In the genomic region with DNA sequence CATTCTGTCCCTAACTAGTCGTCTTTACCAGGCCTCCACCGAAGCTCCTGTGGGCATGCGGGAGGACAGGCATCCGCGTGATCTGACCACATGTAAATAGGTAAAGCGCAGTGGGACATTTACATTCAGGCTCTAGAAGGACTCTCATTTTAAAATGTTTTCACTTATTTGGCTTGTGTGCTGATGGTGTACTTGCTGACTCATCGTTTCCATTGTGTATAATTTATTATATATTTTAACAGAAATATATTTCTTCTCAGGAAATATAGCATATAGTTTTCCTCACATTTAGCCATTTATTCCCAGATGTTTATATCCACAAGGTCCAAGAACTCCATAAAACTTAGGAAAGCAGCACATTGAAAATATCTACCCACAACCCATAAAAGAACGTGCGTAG, we compare ENCODE assay signal across 27 mouse cellular contexts. TPM values are rescaled to one million over a fixed set of nuclear protein-coding genes. Genes with fewer than 3 reads are reported as not detected.
DNase-seq lines count a peak whose midpoint lies in the region; ATAC-seq and TF ChIP-seq lines count a peak whose summit lies in the region.
"Had no signal": no experiment of that assay in that cellular context is flagged by ENCODE, and none has a peak within 500 bp of the region (broad histone marks: within the 10 kb centered on the region; RNA-seq: fewer than 3 reads in every experiment).

No protein-coding gene starts in this region.

- TF ChIP-seq CTCF in CH12.LX (conservative IDR thresholded peaks at IDR 0.05 in 1 of 2, IDR thresholded peaks at IDR 0.05 in 1 of 2; ENCODE audit: low read depth in 2 of 2, low read length in 2 of 2) = no peak
- TF ChIP-seq CTCF in intestine, postnatal 0 days (IDR thresholded peaks at IDR 0.05; ENCODE audit: low read depth) = no peak

- 95% methylated on average over 9 of the region's 9 CpGs for WGBS in limb, embryonic 10.5 days
- 72% methylated on average over 9 of the region's 9 CpGs for WGBS in limb, embryonic 13.5 days
- 89% methylated on average over 9 of the region's 9 CpGs for WGBS in intestine, postnatal 0 days
- WGBS in hindbrain, embryonic 11.5 days = 97% methylated on average over 9 of the region's 9 CpGs

- H3K4me3 ChIP-seq in CH12.LX (replicated peaks in 1 of 3; ENCODE audit: low read depth in 2 of 3, low read length in 2 of 3, poor library complexity in 1 of 3) (no peak overlapping the region), ES-E14 (ENCODE audit: insufficient read depth in 1 of 2, low read depth in 1 of 2, low read length in 2 of 2, poor library complexity in 1 of 2, severe bottlenecking in 1 of 2) (no peak overlapping the region)
- H3K4me3 ChIP-seq in limb, embryonic 10.5 days = no peak overlapping the region
- no peak overlapping the region for H3K4me3 ChIP-seq in limb, embryonic 13.5 days
- no peak overlapping the region for H3K4me3 ChIP-seq in intestine, postnatal 0 days (ENCODE audit: low read depth, low read length)
- no peak overlapping the region for H3K4me3 ChIP-seq in hindbrain, embryonic 11.5 days (ENCODE audit: low read depth, low read length)
- H3K4me3 ChIP-seq: embryonic facial prominence, embryonic 10.5 days; embryonic facial prominence, embryonic 12.5 days; forebrain, embryonic 13.5 days; forebrain, embryonic 15.5 days had no signal

- dilution Hi-C loops in CH12.LX (cut with MboI; ENCODE audit: extremely low pct_ligation_motif_present, extremely low pct_unique_long_range_greater_than_20kb, low sequenced_read_pairs) = no loop called here

- H3K4me1 ChIP-seq in CH12.LX (ENCODE audit: control insufficient read depth in 1 of 2, insufficient read depth in 2 of 2) (no peaks in the 10 kb centered on the region), ES-E14 (ENCODE audit: control insufficient read depth in 2 of 2, insufficient read depth in 2 of 2, low read length in 2 of 2, poor library complexity in 1 of 2) (no peaks in the 10 kb centered on the region)
- H3K4me1 ChIP-seq in limb, embryonic 10.5 days = peaks cover 12% of the 10 kb centered on the region
- H3K4me1 ChIP-seq in limb, embryonic 13.5 days = peaks cover 27% of the 10 kb centered on the region
- H3K4me1 ChIP-seq in intestine, postnatal 0 days (replicated peaks; ENCODE audit: control insufficient read depth, insufficient read depth, low read length) = no peaks in the 10 kb centered on the region
- no peaks in the 10 kb centered on the region for H3K4me1 ChIP-seq in hindbrain, embryonic 11.5 days (replicated peaks; ENCODE audit: control insufficient read depth, insufficient read depth, low read length)
- H3K4me1 ChIP-seq: forebrain, embryonic 13.5 days; forebrain, embryonic 15.5 days had no signal

- no peak for TF ChIP-seq RAD21 in CH12.LX (IDR thresholded peaks at IDR 0.05; ENCODE audit: low read depth, low read length)

- no peak for TF ChIP-seq EP300 in CH12.LX (IDR thresholded peaks at IDR 0.05; ENCODE audit: low read length)

- no peak for TF ChIP-seq POLR2A in CH12.LX (IDR thresholded peaks at IDR 0.05; ENCODE audit: low read depth, low read length)

- DNase-seq in CH12.LX (ENCODE audit: extremely low read depth) (no peak), ES-E14 (ENCODE audit: low read depth, low spot score) (no peak)
- no peak for DNase-seq in limb, embryonic 10.5 days (ENCODE audit: low spot score)
- DNase-seq in frontal cortex, postnatal 10 days (ENCODE audit: low spot score in 2 of 2) = no peak
- no peak for DNase-seq in urinary bladder, postnatal 25 days (ENCODE audit: low spot score)
- no peak for DNase-seq in hindbrain, embryonic 11.5 days (ENCODE audit: low spot score)
- DNase-seq: adrenal gland, adult 8-10 months; adrenal gland, postnatal 14 days; adrenal gland, postnatal 36 days; cerebellum, adult 11-12 months; cerebellum, adult 2 months; cerebellum, adult 9-10 months; cerebellum, postnatal 10 days; cerebellum, postnatal 25 days; forebrain, postnatal 0 days had no signal

- H3K36me3 ChIP-seq in CH12.LX (replicated peaks in 1 of 2; ENCODE audit: control insufficient read depth in 1 of 2, insufficient read depth in 1 of 2, low read length in 1 of 2) (no peaks in the 10 kb centered on the region), ES-E14 (ENCODE audit: control insufficient read depth, insufficient read depth, low read length, poor library complexity, severe bottlenecking) (no peaks in the 10 kb centered on the region)
- H3K36me3 ChIP-seq in limb, embryonic 10.5 days = no peaks in the 10 kb centered on the region
- no peaks in the 10 kb centered on the region for H3K36me3 ChIP-seq in limb, embryonic 13.5 days
- H3K36me3 ChIP-seq in intestine, postnatal 0 days (ENCODE audit: control insufficient read depth, insufficient read depth) = no peaks in the 10 kb centered on the region
- no peaks in the 10 kb centered on the region for H3K36me3 ChIP-seq in hindbrain, embryonic 11.5 days (ENCODE audit: control insufficient read depth, insufficient read depth, low read length)
- H3K36me3 ChIP-seq: embryonic facial prominence, embryonic 10.5 days; embryonic facial prominence, embryonic 12.5 days; forebrain, embryonic 15.5 days had no signal

- no peak for ATAC-seq in limb, embryonic 13.5 days (ENCODE audit: low FRiP score, low read depth)
- ATAC-seq in intestine, postnatal 0 days = no peak
- no peak for ATAC-seq in hindbrain, embryonic 11.5 days (ENCODE audit: low FRiP score)
- ATAC-seq: activated CD4-positive, CD25-positive, alpha-beta regulatory T cell, adult 4 months; forebrain, embryonic 13.5 days; forebrain, embryonic 15.5 days; forebrain, postnatal 0 days; Patski had no signal

- peak overlapping the region; percentile 29; the same call in 1 of the 2 replicates for H3K4me2 ChIP-seq in CH12.LX (ENCODE audit: insufficient read depth, low read depth, poor library complexity, severe bottlenecking)
- no peak overlapping the region for H3K4me2 ChIP-seq in limb, embryonic 13.5 days (replicated peaks)
- no peak overlapping the region for H3K4me2 ChIP-seq in intestine, postnatal 0 days (replicated peaks; ENCODE audit: low read depth)
- no peak overlapping the region for H3K4me2 ChIP-seq in hindbrain, embryonic 11.5 days (replicated peaks; ENCODE audit: low read depth, low read length)
- H3K4me2 ChIP-seq: forebrain, embryonic 13.5 days; forebrain, embryonic 15.5 days had no signal

- H3K9ac ChIP-seq in CH12.LX (ENCODE audit: insufficient read depth, low read depth) (no peak overlapping the region), ES-E14 (ENCODE audit: insufficient read depth, low read depth, low read length, poor library complexity, severe bottlenecking) (no peak overlapping the region)
- H3K9ac ChIP-seq in limb, embryonic 13.5 days = no peak overlapping the region
- H3K9ac ChIP-seq in intestine, postnatal 0 days (ENCODE audit: low read depth, low read length) = no peak overlapping the region
- H3K9ac ChIP-seq in hindbrain, embryonic 11.5 days (ENCODE audit: low read depth, low read length) = no peak overlapping the region
- H3K9ac ChIP-seq: embryonic facial prominence, embryonic 12.5 days; forebrain, embryonic 13.5 days; forebrain, embryonic 15.5 days; forebrain, postnatal 0 days had no signal

- H3K9me3 ChIP-seq in CH12.LX (replicated peaks; ENCODE audit: low read length) (no peaks in the 10 kb centered on the region), ES-E14 (ENCODE audit: control insufficient read depth, insufficient read depth, low read depth, low read length) (no peaks in the 10 kb centered on the region)
- no peaks in the 10 kb centered on the region for H3K9me3 ChIP-seq in limb, embryonic 10.5 days (replicated peaks)
- no peaks in the 10 kb centered on the region for H3K9me3 ChIP-seq in limb, embryonic 13.5 days
- H3K9me3 ChIP-seq in intestine, postnatal 0 days (ENCODE audit: control insufficient read depth) = no peaks in the 10 kb centered on the region
- no peaks in the 10 kb centered on the region for H3K9me3 ChIP-seq in hindbrain, embryonic 11.5 days (ENCODE audit: control insufficient read depth, low read length)
- H3K9me3 ChIP-seq: embryonic facial prominence, embryonic 10.5 days; embryonic facial prominence, embryonic 12.5 days; forebrain, embryonic 13.5 days; forebrain, embryonic 15.5 days had no signal

- in situ Hi-C loops in CH12.LX (cut with MboI; ENCODE audit: low pct_ligation_motif_present, low pct_unique_long_range_greater_than_20kb, low sequenced_read_pairs) (loop anchor here (10.0 kb wide), 1 partner anchor 314 kb away; no protein-coding TSS in a partner anchor), ES-E14 (cut with MboI; ENCODE audit: low sequenced_read_pairs in 2 of 2, unreplicated experiment in 2 of 2) (no loop called here)

- H3K27ac ChIP-seq in CH12.LX (ENCODE audit: insufficient read depth, low read depth) (no peak overlapping the region), ES-E14 (ENCODE audit: insufficient read depth, low read depth, low read length, poor library complexity, severe bottlenecking) (no peak overlapping the region)
- peak overlapping the region; percentile 72; the same call in 1 of the 2 replicates for H3K27ac ChIP-seq in limb, embryonic 10.5 days
- H3K27ac ChIP-seq in limb, embryonic 13.5 days = peak overlapping the region; percentile 72
- H3K27ac ChIP-seq in intestine, postnatal 0 days (ENCODE audit: low read depth, low read length) = no peak overlapping the region
- H3K27ac ChIP-seq in hindbrain, embryonic 11.5 days (ENCODE audit: low read depth, low read length) = no peak overlapping the region
- H3K27ac ChIP-seq: embryonic facial prominence, embryonic 10.5 days; embryonic facial prominence, embryonic 12.5 days; forebrain, embryonic 13.5 days; forebrain, embryonic 15.5 days had no signal

- no peaks in the 10 kb centered on the region for H3K27me3 ChIP-seq in CH12.LX (replicated peaks)
- H3K27me3 ChIP-seq in limb, embryonic 10.5 days (ENCODE audit: low read depth, poor library complexity, severe bottlenecking) = no peaks in the 10 kb centered on the region
- H3K27me3 ChIP-seq in limb, embryonic 13.5 days = peaks cover 19% of the 10 kb centered on the region; the same call in 1 of the 2 replicates
- no peaks in the 10 kb centered on the region for H3K27me3 ChIP-seq in intestine, postnatal 0 days (replicated peaks; ENCODE audit: control insufficient read depth, insufficient read depth, low read length)
- H3K27me3 ChIP-seq in hindbrain, embryonic 11.5 days (ENCODE audit: control insufficient read depth, insufficient read depth, low read length) = no peaks in the 10 kb centered on the region
- H3K27me3 ChIP-seq: embryonic facial prominence, embryonic 12.5 days; forebrain, embryonic 15.5 days had no signal

- H3K79me2 ChIP-seq in CH12.LX (replicated peaks; ENCODE audit: control insufficient read depth, extremely low read depth, insufficient read depth, poor library complexity, severe bottlenecking) = no peaks in the 10 kb centered on the region

RNA-seq across cellular contexts. Expression of a gene that starts 20.8 kb away (rescaled TPM):
- not detected in 2 replicates for total RNA-seq in CH12.LX (2012; rRNA removed)
- total RNA-seq in CH12.LX (2014; rRNA removed) = not detected in 2 replicates
- 0.05 and 0.06 TPM in 2 replicates for polyA plus RNA-seq in CH12.LX (2012; ENCODE audit: insufficient read length, low read depth)
- total RNA-seq in ES-E14 (2012; rRNA removed) = 0.11 and 0.22 TPM in 2 replicates
- polyA plus RNA-seq in limb, embryonic 10.5 days (2016; fragmentation: Nextera tagmentation; extraction: Ambion mirVana) = 0.50 and 2.2 TPM in 2 replicates
- polyA plus RNA-seq in limb, embryonic 13.5 days (2015; fragmentation: Nextera tagmentation; extraction: Ambion mirVana) = 7.2 and 10.2 TPM in 2 replicates
- not detected in 2 replicates for polyA plus RNA-seq in intestine, postnatal 0 days (2015; fragmentation: Nextera tagmentation; extraction: Ambion mirVana)
- 1.4 and 2.5 TPM in 2 replicates for polyA plus RNA-seq in hindbrain, embryonic 11.5 days (2014; fragmentation: Nextera tagmentation; extraction: Ambion mirVana)
- total RNA-seq: adrenal gland, adult 18-20 months; adrenal gland, adult 8-10 months; forebrain, postnatal 0 days had no signal
- polyA plus RNA-seq: activated CD4-positive, CD25-positive, alpha-beta regulatory T cell, adult 4 months; cerebellum, adult 2 months; cortical plate, adult 2 months; forebrain, embryonic 13.5 days; forebrain, embryonic 15.5 days; forebrain, postnatal 0 days had no signal

RNA-seq across cellular contexts. Expression of a gene that starts 57.7 kb away (rescaled TPM):
- total RNA-seq in CH12.LX (2012; rRNA removed) = not detected in 2 replicates
- total RNA-seq in CH12.LX (2014; rRNA removed) = not detected in 2 replicates
- not detected in 2 replicates for polyA plus RNA-seq in CH12.LX (2012; ENCODE audit: insufficient read length, low read depth)
- total RNA-seq in ES-E14 (2012; rRNA removed) = 3.3 and 3.8 TPM in 2 replicates
- not detected in 2 replicates for polyA plus RNA-seq in limb, embryonic 10.5 days (2016; fragmentation: Nextera tagmentation; extraction: Ambion mirVana)
- polyA plus RNA-seq in limb, embryonic 13.5 days (2015; fragmentation: Nextera tagmentation; extraction: Ambion mirVana) = not detected in 2 replicates
- polyA plus RNA-seq in intestine, postnatal 0 days (2015; fragmentation: Nextera tagmentation; extraction: Ambion mirVana) = not detected in 2 replicates
- polyA plus RNA-seq in hindbrain, embryonic 11.5 days (2014; fragmentation: Nextera tagmentation; extraction: Ambion mirVana) = 1.0 and 1.7 TPM in 2 replicates
- total RNA-seq: forebrain, postnatal 0 days had no signal
- polyA plus RNA-seq: activated CD4-positive, CD25-positive, alpha-beta regulatory T cell, adult 4 months; C2C12; embryonic facial prominence, embryonic 12.5 days; embryonic facial prominence, embryonic 14.5 days; forebrain, embryonic 15.5 days; forebrain, postnatal 0 days; Patski had no signal

Comparison
In these comparisons a context has a peak if more than half of its experiments do, and no peak if none do; other contexts are left out.
1. H3K27ac ChIP-seq: peak in limb, embryonic 10.5 days (single experiment) and limb, embryonic 13.5 days (single experiment); none in CH12.LX (single experiment), ES-E14 (single experiment), intestine, postnatal 0 days (single experiment) and hindbrain, embryonic 11.5 days (single experiment).